Mouse (Mus musculus) adrenal gland, adult (tissue): Measurements from ENCODE around the gene Spout1.
A peak's percentile ranks its signal among the peaks of the same experiment; 100 is the strongest.
"Not testable (repeated sequence)": the region's sequence is repeated elsewhere in the genome, so short reads cannot be mapped to it uniquely, and the experiment has no call there.

Experiments
- DNase-seq, 2 experiments: peaks; one replicate each; pipeline ENCODE4 v3.0.0; 2022 to 2023; ENCODE audit warnings: low spot score in 1 of 2; ENCODE audit not compliant: inconsistent age in 2 of 2

The Spout1 gene

GRCm38 (mm10) chr2:30132801-30133612 lies 45.3 kb downstream of the Spout1 start:
- peak; percentile 43 to 84 for DNase-seq

DNA sequence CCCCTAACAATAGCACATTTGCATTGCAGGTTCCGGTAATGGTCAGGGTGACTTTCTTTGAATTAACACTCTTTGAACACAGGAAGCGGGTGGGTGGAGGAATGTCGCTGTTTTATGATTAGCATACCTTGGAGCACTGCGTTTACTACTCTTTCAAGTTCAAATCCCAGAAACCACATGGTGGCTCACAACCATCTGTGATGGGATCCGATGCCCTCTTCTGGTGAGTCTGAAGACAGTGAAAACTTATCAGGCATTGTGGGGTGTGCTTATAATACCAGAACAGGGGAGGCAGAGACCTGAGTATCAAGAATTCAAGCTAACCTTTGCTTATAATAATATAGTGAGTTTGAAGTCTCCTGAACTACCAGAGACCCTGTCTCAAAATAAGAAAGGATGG lies 47.0 kb downstream of the Spout1 start:
- not testable (repeated sequence) for DNase-seq

- DNase-seq = no peak
Measured at GRCm38 (mm10) chr2:30130156-30130555, 48.1 kb downstream of the Spout1 start.

GRCm38 (mm10) chr2:30128789-30129188 lies 49.5 kb downstream of the Spout1 start:
- DNase-seq = peak in 1 of 2 experiments; percentile 81

DNA sequence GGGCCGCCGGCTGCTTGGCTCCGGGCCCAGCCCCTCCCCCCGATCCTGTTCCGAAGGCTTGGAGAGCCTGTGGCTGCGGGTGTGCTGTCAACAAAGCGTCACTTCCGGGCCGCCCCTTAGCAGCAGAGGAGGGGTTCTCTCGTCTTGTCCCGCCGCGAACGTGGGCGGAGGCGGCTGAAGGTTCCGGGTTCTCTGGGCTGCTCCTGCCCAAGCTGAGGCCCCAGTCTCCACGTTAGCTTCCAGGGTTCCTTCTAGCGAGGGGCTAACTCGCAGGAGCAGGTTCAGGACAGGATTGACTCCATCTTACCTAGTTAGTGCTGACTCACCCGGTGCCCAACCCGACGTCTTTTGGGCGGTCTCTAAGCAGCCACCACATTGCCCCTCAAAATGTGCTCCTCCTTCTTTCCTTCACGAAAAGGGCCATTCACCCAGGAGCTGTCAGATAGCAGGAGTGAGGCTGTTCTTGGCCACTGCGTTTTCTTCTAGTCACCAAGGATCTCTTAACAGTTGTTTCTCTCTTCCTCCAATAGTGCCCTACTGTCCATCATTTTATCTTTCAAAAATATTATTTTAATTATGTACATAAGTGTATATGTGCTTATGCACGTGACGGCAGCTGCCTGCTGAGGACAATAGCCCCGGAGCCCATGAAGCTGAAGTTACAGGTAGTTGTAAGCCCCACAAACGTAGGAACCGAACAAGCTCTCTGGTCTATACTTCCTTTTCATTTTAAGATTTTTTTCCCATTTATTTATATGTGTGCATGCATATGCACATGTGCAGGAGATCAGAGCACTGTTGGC lies 53.6 kb downstream of the Spout1 start, which contains the start of gene Zer1:
TSS of gene Zer1 (minus strand) at position 114 of the 803 bp plus-strand sequence.
- DNase-seq = peak; percentile 97 to 98

- DNase-seq = no peak
Measured at GRCm38 (mm10) chr2:30123729-30124471, 54.4 kb downstream of the Spout1 start.
